Mouse (Mus musculus) brain, embryonic 14.5 days (tissue): ENCODE measurements around the gene Arnt2.

Experiments used
- CTCF ChIP-seq: fragments of 200-500 bp; IDR thresholded peaks from 2 replicates; pipeline ENCODE4 v1.5.1; 2012; ENCODE audit warnings: inconsistent platforms, mild to moderate bottlenecking, moderate library complexity, borderline replicate concordance; ENCODE audit not compliant: insufficient read depth, insufficient read length; ENCODE audit errors: extremely low read depth
- POLR2A ChIP-seq: fragments of 200-500 bp; IDR thresholded peaks from 2 replicates; pipeline ENCODE4 v1.6.1; 2012; ENCODE audit warnings: mild to moderate bottlenecking, inconsistent platforms, borderline replicate concordance; ENCODE audit not compliant: poor library complexity, insufficient read depth, insufficient read length, severe bottlenecking; ENCODE audit errors: extremely low read depth

- TF ChIP-seq CTCF = no peak
- no peak for TF ChIP-seq POLR2A
These were observed 47.3 kb downstream of the Arnt2 start for GRCm38 (mm10) chr7:84362711-84363110.
